Mouse (Mus musculus): ENCODE data around the gene Gm21477. TPM values are rescaled to one million over a fixed set of nuclear protein-coding genes. Genes with fewer than 3 reads are reported as not detected.
"Not testable (repeated sequence)": the region's sequence is repeated elsewhere in the genome, so short reads cannot be mapped to it uniquely, and the experiment has no call there.

The Gm21477 gene
- polyA plus RNA-seq (2015; fragmentation: Nextera tagmentation; extraction: Ambion mirVana): not detected in 2 replicates

GRCm38 (mm10) chrY:87116521-87116920 lies at the start of gene Gm21477:
Gene Gm21477, plus strand, starts transcription at chrY:87116821.
- not testable (repeated sequence) for ATAC-seq (ENCODE audit: insufficient number of reproducible peaks, insufficient read depth, low FRiP score, low TSS enrichment, low read depth); H3K9ac ChIP-seq; H3K9me3 ChIP-seq; H3K36me3 ChIP-seq; H3K27me3 ChIP-seq; H3K27ac ChIP-seq; H3K4me2 ChIP-seq; H3K4me3 ChIP-seq; H3K4me1 ChIP-seq
- 50% methylated on average over 1 of the region's 6 CpGs for WGBS
